Mouse (Mus musculus): Measurements from ENCODE around the gene Ppfibp1. TPM values are rescaled to one million over a fixed set of nuclear protein-coding genes. Genes with fewer than 3 reads are reported as not detected.

The Ppfibp1 gene
- polyA plus RNA-seq, 1 experiment from 2014 or later: 12.9 TPM

GRCm38 (mm10) chr6:146997006-146997405, 108.7 kb downstream of the Ppfibp1 start:
- no peak for ATAC-seq (ENCODE audit: low read depth)
- Histone ChIP-seq H3K36me3 (ENCODE audit: control insufficient read depth, insufficient read depth) (no peaks in the 10 kb centered on the region), H3K9ac (ENCODE audit: low read depth, low read length) (no peak overlapping the region), H3K4me2 (ENCODE audit: low read depth, low read length) (no peak overlapping the region), H3K27me3 (ENCODE audit: control insufficient read depth, insufficient read depth, low read depth, low read length) (no peaks in the 10 kb centered on the region), H3K4me3 (ENCODE audit: low read depth, low read length) (no peak overlapping the region), H3K4me1 (ENCODE audit: control insufficient read depth, low read depth, low read length) (no peaks in the 10 kb centered on the region), H3K27ac (ENCODE audit: low read length) (no peak overlapping the region), H3K9me3 (replicated peaks; ENCODE audit: control insufficient read depth, low read length) (no peaks in the 10 kb centered on the region)
- 59% methylated on average over 6 of the region's 6 CpGs for WGBS (ENCODE audit: insufficient replicate concordance)

DNA sequence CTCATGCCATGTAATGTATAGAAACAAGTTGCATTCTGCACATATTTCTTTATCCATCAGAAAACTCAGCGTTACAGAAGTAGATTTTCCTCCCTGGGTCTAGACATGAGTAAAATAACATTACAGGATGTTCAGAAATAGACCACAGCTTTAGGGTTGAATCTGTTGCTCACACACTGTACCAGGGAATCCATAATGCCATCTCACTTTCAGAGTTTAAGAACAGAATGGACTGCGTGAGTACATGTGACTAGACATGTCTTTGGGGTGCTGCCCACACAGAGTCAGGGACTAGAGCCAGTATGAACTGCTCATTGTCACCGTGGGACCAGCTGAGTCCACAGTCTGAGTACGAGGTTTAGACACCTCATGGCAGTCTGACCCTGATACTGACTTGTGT, 110.4 kb downstream of the Ppfibp1 start:
- Histone ChIP-seq H3K4me1 (ENCODE audit: control insufficient read depth, low read depth, low read length) (no peaks in the 10 kb centered on the region), H3K9ac (ENCODE audit: low read depth, low read length) (no peak overlapping the region), H3K9me3 (replicated peaks; ENCODE audit: control insufficient read depth, low read length) (no peaks in the 10 kb centered on the region), H3K36me3 (ENCODE audit: control insufficient read depth, insufficient read depth) (no peaks in the 10 kb centered on the region), H3K4me2 (ENCODE audit: low read depth, low read length) (no peak overlapping the region), H3K4me3 (ENCODE audit: low read depth, low read length) (no peak overlapping the region), H3K27me3 (ENCODE audit: control insufficient read depth, insufficient read depth, low read depth, low read length) (no peaks in the 10 kb centered on the region), H3K27ac (ENCODE audit: low read length) (no peak overlapping the region)
- no peak for ATAC-seq (ENCODE audit: low read depth)
- WGBS (ENCODE audit: insufficient replicate concordance): 68% methylated on average over 4 of the region's 4 CpGs

DNA sequence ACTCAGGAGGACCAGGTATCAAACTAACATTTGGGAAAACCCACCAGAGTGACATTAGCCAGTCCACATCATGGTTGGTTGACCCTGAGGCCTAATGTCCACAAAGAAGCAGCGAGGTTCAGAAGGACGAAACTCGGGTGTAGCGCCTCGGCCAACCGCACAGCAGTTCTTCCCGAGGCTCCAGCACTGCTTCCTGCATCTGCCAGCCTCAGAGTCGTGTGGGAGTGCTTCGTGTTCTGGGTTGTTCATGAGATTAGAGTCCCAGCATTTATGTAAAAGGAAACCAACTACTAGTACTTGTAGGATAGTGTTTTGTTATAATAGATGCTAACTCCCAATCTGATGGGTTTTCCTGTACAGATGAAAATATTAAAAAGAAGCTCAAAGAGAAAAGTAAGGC, 111.0 kb downstream of the Ppfibp1 start:
- Histone ChIP-seq H3K9ac (ENCODE audit: low read depth, low read length) (no peak overlapping the region), H3K27me3 (ENCODE audit: control insufficient read depth, insufficient read depth, low read depth, low read length) (no peaks in the 10 kb centered on the region), H3K4me3 (ENCODE audit: low read depth, low read length) (no peak overlapping the region), H3K9me3 (replicated peaks; ENCODE audit: control insufficient read depth, low read length) (no peaks in the 10 kb centered on the region), H3K4me2 (ENCODE audit: low read depth, low read length) (no peak overlapping the region), H3K27ac (ENCODE audit: low read length) (no peak overlapping the region), H3K36me3 (ENCODE audit: control insufficient read depth, insufficient read depth) (no peaks in the 10 kb centered on the region), H3K4me1 (ENCODE audit: control insufficient read depth, low read depth, low read length) (no peaks in the 10 kb centered on the region)
- ATAC-seq (ENCODE audit: low read depth): no peak
- WGBS (ENCODE audit: insufficient replicate concordance): 72% methylated on average over 9 of the region's 9 CpGs

GRCm38 (mm10) chr6:146999755-147000154, 111.5 kb downstream of the Ppfibp1 start:
- H3K4me2 ChIP-seq (ENCODE audit: low read depth, low read length): no peak overlapping the region
- WGBS (ENCODE audit: insufficient replicate concordance): 59% methylated on average over 2 of the region's 2 CpGs
- H3K9me3 ChIP-seq (replicated peaks; ENCODE audit: control insufficient read depth, low read length): no peaks in the 10 kb centered on the region
- no peak overlapping the region for H3K27ac ChIP-seq (ENCODE audit: low read length)
- no peak for ATAC-seq (ENCODE audit: low read depth)
- no peaks in the 10 kb centered on the region for H3K4me1 ChIP-seq (ENCODE audit: control insufficient read depth, low read depth, low read length)
- H3K36me3 ChIP-seq (ENCODE audit: control insufficient read depth, insufficient read depth): no peaks in the 10 kb centered on the region
- H3K4me3 ChIP-seq (ENCODE audit: low read depth, low read length): no peak overlapping the region
- H3K27me3 ChIP-seq (ENCODE audit: control insufficient read depth, insufficient read depth, low read depth, low read length): no peaks in the 10 kb centered on the region
- H3K9ac ChIP-seq (ENCODE audit: low read depth, low read length): no peak overlapping the region

DNA sequence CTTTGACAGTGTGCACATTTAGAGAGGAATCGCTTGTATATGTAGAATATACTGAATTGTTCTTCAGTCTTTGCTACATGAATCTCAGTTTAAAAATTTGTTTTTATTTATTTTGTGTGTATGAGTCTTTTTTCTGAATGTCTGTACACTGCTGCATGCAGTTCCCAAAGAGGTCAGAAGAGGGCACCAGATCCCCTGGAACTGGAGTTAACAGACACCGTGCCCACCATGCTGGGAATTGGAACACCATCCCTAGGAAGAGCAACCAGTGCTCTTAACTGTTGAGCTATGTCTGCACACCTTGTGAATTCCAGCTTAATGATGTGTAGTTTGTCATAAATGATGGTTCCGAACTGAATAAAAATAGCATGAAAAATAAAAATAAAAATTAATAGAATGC, 119.9 kb downstream of the Ppfibp1 start:
- no peak overlapping the region for H3K4me2 ChIP-seq (ENCODE audit: low read depth, low read length)
- no peaks in the 10 kb centered on the region for H3K9me3 ChIP-seq (replicated peaks; ENCODE audit: control insufficient read depth, low read length)
- H3K27ac ChIP-seq (ENCODE audit: low read length): no peak overlapping the region
- no peak overlapping the region for H3K4me3 ChIP-seq (ENCODE audit: low read depth, low read length)
- no peaks in the 10 kb centered on the region for H3K4me1 ChIP-seq (ENCODE audit: control insufficient read depth, low read depth, low read length)
- no peak for ATAC-seq (ENCODE audit: low read depth)
- 49% methylated on average over 3 of the region's 3 CpGs for WGBS (ENCODE audit: insufficient replicate concordance)
- no peak overlapping the region for H3K9ac ChIP-seq (ENCODE audit: low read depth, low read length)
- no peaks in the 10 kb centered on the region for H3K27me3 ChIP-seq (ENCODE audit: control insufficient read depth, insufficient read depth, low read depth, low read length)
- no peaks in the 10 kb centered on the region for H3K36me3 ChIP-seq (ENCODE audit: control insufficient read depth, insufficient read depth)

- no peak overlapping the region for H3K9ac ChIP-seq (ENCODE audit: low read depth, low read length)
- no peak overlapping the region for H3K4me3 ChIP-seq (ENCODE audit: low read depth, low read length)
- no peak overlapping the region for H3K27ac ChIP-seq (ENCODE audit: low read length)
- H3K36me3 ChIP-seq (ENCODE audit: control insufficient read depth, insufficient read depth): no peaks in the 10 kb centered on the region
- no peak overlapping the region for H3K4me2 ChIP-seq (ENCODE audit: low read depth, low read length)
- no peak for ATAC-seq (ENCODE audit: low read depth)
- H3K9me3 ChIP-seq (replicated peaks; ENCODE audit: control insufficient read depth, low read length): no peaks in the 10 kb centered on the region
- H3K4me1 ChIP-seq (ENCODE audit: control insufficient read depth, low read depth, low read length): no peaks in the 10 kb centered on the region
- 64% methylated on average over 6 of the region's 6 CpGs for WGBS (ENCODE audit: insufficient replicate concordance)
- no peaks in the 10 kb centered on the region for H3K27me3 ChIP-seq (ENCODE audit: control insufficient read depth, insufficient read depth, low read depth, low read length)
Measured at GRCm38 (mm10) chr6:147010358-147010757, 122.1 kb downstream of the Ppfibp1 start.

DNA sequence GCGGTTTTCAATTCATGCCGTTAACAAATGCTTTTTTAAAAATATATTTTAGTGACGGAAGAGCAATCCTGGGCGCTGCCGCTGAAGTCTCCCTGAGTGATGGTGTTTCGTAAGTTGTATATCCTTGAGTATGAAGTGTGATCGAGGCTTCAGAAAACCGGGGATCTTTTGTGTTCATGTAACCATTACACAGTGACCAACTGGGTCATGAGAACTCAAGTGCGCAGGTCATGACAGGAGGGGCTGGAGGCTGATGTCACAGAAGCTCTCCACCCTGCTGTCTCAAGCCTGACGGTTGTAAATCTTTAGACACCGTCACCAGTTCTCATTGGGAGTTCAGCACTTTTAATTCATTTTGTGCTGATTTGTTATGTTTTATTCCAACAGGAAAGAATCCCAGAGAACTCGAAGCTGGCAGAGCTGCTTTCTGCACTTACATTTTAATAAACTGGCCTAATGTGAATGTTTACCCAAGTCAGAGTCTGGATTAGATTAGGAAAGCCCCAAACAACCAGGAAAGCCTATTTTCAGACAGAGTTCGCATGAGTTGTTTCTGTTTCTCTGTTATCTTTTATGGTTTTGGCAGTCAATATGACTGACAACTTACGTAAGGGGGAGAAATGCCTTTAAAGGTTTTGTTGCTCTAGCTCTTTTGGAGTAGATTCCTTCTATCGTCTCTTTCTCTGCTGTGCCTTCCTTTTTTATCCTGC, 122.7 kb downstream of the Ppfibp1 start:
- Histone ChIP-seq H3K4me3 (ENCODE audit: low read depth, low read length) (no peak overlapping the region), H3K9me3 (replicated peaks; ENCODE audit: control insufficient read depth, low read length) (no peaks in the 10 kb centered on the region), H3K4me2 (ENCODE audit: low read depth, low read length) (no peak overlapping the region), H3K36me3 (ENCODE audit: control insufficient read depth, insufficient read depth) (no peaks in the 10 kb centered on the region), H3K9ac (ENCODE audit: low read depth, low read length) (no peak overlapping the region), H3K27me3 (ENCODE audit: control insufficient read depth, insufficient read depth, low read depth, low read length) (no peaks in the 10 kb centered on the region), H3K27ac (ENCODE audit: low read length) (no peak overlapping the region), H3K4me1 (ENCODE audit: control insufficient read depth, low read depth, low read length) (no peaks in the 10 kb centered on the region)
- WGBS (ENCODE audit: insufficient replicate concordance): 73% methylated on average over 15 of the region's 15 CpGs
- no peak for ATAC-seq (ENCODE audit: low read depth)

- Histone ChIP-seq H3K4me1 (ENCODE audit: control insufficient read depth, low read depth, low read length) (no peaks in the 10 kb centered on the region), H3K4me3 (ENCODE audit: low read depth, low read length) (no peak overlapping the region), H3K9ac (ENCODE audit: low read depth, low read length) (no peak overlapping the region), H3K27ac (ENCODE audit: low read length) (no peak overlapping the region), H3K36me3 (ENCODE audit: control insufficient read depth, insufficient read depth) (no peaks in the 10 kb centered on the region), H3K9me3 (replicated peaks; ENCODE audit: control insufficient read depth, low read length) (no peaks in the 10 kb centered on the region), H3K4me2 (ENCODE audit: low read depth, low read length) (no peak overlapping the region), H3K27me3 (ENCODE audit: control insufficient read depth, insufficient read depth, low read depth, low read length) (no peaks in the 10 kb centered on the region)
- no peak for ATAC-seq (ENCODE audit: low read depth)
- WGBS (ENCODE audit: insufficient replicate concordance): 56% methylated on average over 6 of the region's 6 CpGs
Measured at GRCm38 (mm10) chr6:147011555-147011954, 123.3 kb downstream of the Ppfibp1 start.

GRCm38 (mm10) chr6:147011977-147012376, 123.7 kb downstream of the Ppfibp1 start:
- Histone ChIP-seq H3K36me3 (ENCODE audit: control insufficient read depth, insufficient read depth) (no peaks in the 10 kb centered on the region), H3K4me3 (ENCODE audit: low read depth, low read length) (no peak overlapping the region), H3K27me3 (ENCODE audit: control insufficient read depth, insufficient read depth, low read depth, low read length) (no peaks in the 10 kb centered on the region), H3K27ac (ENCODE audit: low read length) (no peak overlapping the region), H3K4me2 (ENCODE audit: low read depth, low read length) (no peak overlapping the region), H3K4me1 (ENCODE audit: control insufficient read depth, low read depth, low read length) (no peaks in the 10 kb centered on the region), H3K9me3 (replicated peaks; ENCODE audit: control insufficient read depth, low read length) (no peaks in the 10 kb centered on the region), H3K9ac (ENCODE audit: low read depth, low read length) (no peak overlapping the region)
- no peak for ATAC-seq (ENCODE audit: low read depth)
- 77% methylated on average over 6 of the region's 6 CpGs for WGBS (ENCODE audit: insufficient replicate concordance)

All from liver, embryonic 16.5 days (tissue).